Mouse (Mus musculus): ENCODE data around the gene Ggt6. TPM values are rescaled to one million over a fixed set of nuclear protein-coding genes. Genes with fewer than 3 reads are reported as not detected.

Gene Ggt6
- polyA plus RNA-seq, 1 experiment from 2014 or later = 0.10 TPM

- H3K9me3 ChIP-seq = no peaks in the 10 kb centered on the region
- DNase-seq (ENCODE audit: low spot score) = no peak
- no peak overlapping the region for H3K4me3 ChIP-seq
- peaks cover 19% of the 10 kb centered on the region for H3K36me3 ChIP-seq (replicated peaks)
- H3K27me3 ChIP-seq (replicated peaks; ENCODE audit: low read depth, poor library complexity, severe bottlenecking) = peaks cover 6% of the 10 kb centered on the region; the same call in 1 of the 2 replicates
- 66% methylated on average over 5 of the region's 5 CpGs for WGBS
- peak overlapping the region; percentile 52; the same call in 1 of the 2 replicates for H3K27ac ChIP-seq (replicated peaks)
- peaks cover 47% of the 10 kb centered on the region for H3K4me1 ChIP-seq
Observed at GRCm38 (mm10) chr11:72402017-72402416, 33.3 kb upstream of the Ggt6 start.

GRCm38 (mm10) chr11:72402969-72403368 lies 32.4 kb upstream of the Ggt6 start:
- Histone ChIP-seq H3K9me3 (no peaks in the 10 kb centered on the region), H3K4me1 (peaks cover 54% of the 10 kb centered on the region), H3K4me3 (no peak overlapping the region), H3K36me3 (replicated peaks) (peaks cover 19% of the 10 kb centered on the region), H3K27me3 (replicated peaks; ENCODE audit: low read depth, poor library complexity, severe bottlenecking) (peaks cover 16% of the 10 kb centered on the region; the same call in 1 of the 2 replicates), H3K27ac (replicated peaks) (no peak overlapping the region; the same call in 1 of the 2 replicates)
- DNase-seq (ENCODE audit: low spot score) = no peak
- 85% methylated on average over 12 of the region's 12 CpGs for WGBS

GRCm38 (mm10) chr11:72405532-72405931 lies 29.8 kb upstream of the Ggt6 start:
- 55% methylated on average over 4 of the region's 4 CpGs for WGBS
- H3K4me1 ChIP-seq = peaks cover 75% of the 10 kb centered on the region
- no peak overlapping the region for H3K4me3 ChIP-seq
- 0 out of 2 replicates have a peak, but pooled peaks cover 6% of the 10 kb centered on the region for H3K36me3 ChIP-seq (replicated peaks)
- H3K27me3 ChIP-seq (replicated peaks; ENCODE audit: low read depth, poor library complexity, severe bottlenecking) = peaks cover 41% of the 10 kb centered on the region
- no peaks in the 10 kb centered on the region for H3K9me3 ChIP-seq
- no peak overlapping the region for H3K27ac ChIP-seq (replicated peaks)
- DNase-seq (ENCODE audit: low spot score) = no peak

GRCm38 (mm10) chr11:72406079-72406675 lies 29.1 kb upstream of the Ggt6 start:
- peaks cover 75% of the 10 kb centered on the region for H3K4me1 ChIP-seq
- peak overlapping the region; percentile 10; the same call in 1 of the 2 replicates for H3K27ac ChIP-seq (replicated peaks)
- peaks cover 47% of the 10 kb centered on the region for H3K27me3 ChIP-seq (replicated peaks; ENCODE audit: low read depth, poor library complexity, severe bottlenecking)
- peak; percentile 43 for DNase-seq (ENCODE audit: low spot score)
- H3K9me3 ChIP-seq = no peaks in the 10 kb centered on the region
- 52% methylated on average over 8 of the region's 8 CpGs for WGBS
- H3K36me3 ChIP-seq (replicated peaks) = 0 out of 2 replicates have a peak, but pooled peaks cover 3% of the 10 kb centered on the region
- 0 out of 2 replicates have a peak overlapping the region, but pooled peaks have one; percentile 11 for H3K4me3 ChIP-seq

GRCm38 (mm10) chr11:72407081-72407480 lies 28.2 kb upstream of the Ggt6 start:
- H3K27ac ChIP-seq (replicated peaks) = 0 out of 2 replicates have a peak overlapping the region, but pooled peaks have one; percentile 1
- H3K4me3 ChIP-seq = no peak overlapping the region
- no peaks in the 10 kb centered on the region for H3K9me3 ChIP-seq
- 19% methylated on average over 3 of the region's 3 CpGs for WGBS
- peaks cover 75% of the 10 kb centered on the region for H3K4me1 ChIP-seq
- DNase-seq (ENCODE audit: low spot score) = no peak
- peaks cover 56% of the 10 kb centered on the region for H3K27me3 ChIP-seq (replicated peaks; ENCODE audit: low read depth, poor library complexity, severe bottlenecking)
- H3K36me3 ChIP-seq (replicated peaks) = 0 out of 2 replicates have a peak, but pooled peaks cover 3% of the 10 kb centered on the region

GRCm38 (mm10) chr11:72407574-72407973 lies 27.8 kb upstream of the Ggt6 start:
- H3K4me1 ChIP-seq = peaks cover 74% of the 10 kb centered on the region
- no peak overlapping the region for H3K27ac ChIP-seq (replicated peaks)
- WGBS = 19% methylated on average over 7 of the region's 7 CpGs
- H3K27me3 ChIP-seq (replicated peaks; ENCODE audit: low read depth, poor library complexity, severe bottlenecking) = peaks cover 61% of the 10 kb centered on the region
- DNase-seq (ENCODE audit: low spot score) = no peak
- H3K4me3 ChIP-seq = peak overlapping the region; percentile 12; the same call in 1 of the 2 replicates
- H3K9me3 ChIP-seq = no peaks in the 10 kb centered on the region
- 0 out of 2 replicates have a peak, but pooled peaks cover 3% of the 10 kb centered on the region for H3K36me3 ChIP-seq (replicated peaks)

GRCm38 (mm10) chr11:72408451-72409170 lies 26.7 kb upstream of the Ggt6 start:
- no peak for DNase-seq (ENCODE audit: low spot score)
- no peak overlapping the region for H3K27ac ChIP-seq (replicated peaks)
- H3K9me3 ChIP-seq = no peaks in the 10 kb centered on the region
- 57% methylated on average over 9 of the region's 9 CpGs for WGBS
- H3K4me1 ChIP-seq = peaks cover 76% of the 10 kb centered on the region
- H3K27me3 ChIP-seq (replicated peaks; ENCODE audit: low read depth, poor library complexity, severe bottlenecking) = peaks cover 72% of the 10 kb centered on the region
- H3K36me3 ChIP-seq (replicated peaks) = 0 out of 2 replicates have a peak, but pooled peaks cover under 1% of the 10 kb centered on the region
- H3K4me3 ChIP-seq = no peak overlapping the region

GRCm38 (mm10) chr11:72409649-72410385 lies 25.5 kb upstream of the Ggt6 start:
- no peak for DNase-seq (ENCODE audit: low spot score)
- H3K27ac ChIP-seq (replicated peaks) = no peak overlapping the region

GRCm38 (mm10) chr11:72410521-72411092 lies 24.7 kb upstream of the Ggt6 start:
- Histone ChIP-seq H3K4me1 (peaks cover 73% of the 10 kb centered on the region), H3K9me3 (no peaks in the 10 kb centered on the region), H3K4me3 (peak overlapping the region; percentile 86), H3K27me3 (replicated peaks; ENCODE audit: low read depth, poor library complexity, severe bottlenecking) (peaks cover 81% of the 10 kb centered on the region), H3K36me3 (replicated peaks) (no peaks in the 10 kb centered on the region), H3K27ac (replicated peaks) (no peak overlapping the region)
- WGBS = 2% methylated on average over 25 of the region's 25 CpGs
- peak; percentile 45 for DNase-seq (ENCODE audit: low spot score)

More at GRCm38 (mm10) chr11:72409649-72410385, 25.5 kb upstream of the Ggt6 start:
- H3K36me3 ChIP-seq (replicated peaks) = no peaks in the 10 kb centered on the region
- no peaks in the 10 kb centered on the region for H3K9me3 ChIP-seq
- 79% methylated on average over 12 of the region's 12 CpGs for WGBS
- peaks cover 76% of the 10 kb centered on the region for H3K4me1 ChIP-seq
- peaks cover 81% of the 10 kb centered on the region for H3K27me3 ChIP-seq (replicated peaks; ENCODE audit: low read depth, poor library complexity, severe bottlenecking)
- H3K4me3 ChIP-seq = peak overlapping the region; percentile 86

GRCm38 (mm10) chr11:72411093-72411921 lies 24.0 kb upstream of the Ggt6 start, which contains the start of gene Smtnl2:
Gene Smtnl2 (minus strand): TSS chr11:72411713.
- Histone ChIP-seq H3K36me3 (replicated peaks) (no peaks in the 10 kb centered on the region), H3K4me3 (peak within 1 kb of the TSS; percentile 86), H3K27ac (replicated peaks) (peak within 1 kb of the TSS; percentile 83), H3K4me1 (peaks cover 66% of the 10 kb centered on the region), H3K27me3 (replicated peaks; ENCODE audit: low read depth, poor library complexity, severe bottlenecking) (peaks cover 81% of the 10 kb centered on the region), H3K9me3 (no peaks in the 10 kb centered on the region)
- DNase-seq (ENCODE audit: low spot score) = peak; percentile 92
- WGBS = under 1% methylated on average over 86 of the region's 86 CpGs

- Histone ChIP-seq H3K9me3 (no peaks in the 10 kb centered on the region), H3K4me1 (peaks cover 63% of the 10 kb centered on the region), H3K27ac (replicated peaks) (no peak overlapping the region), H3K36me3 (replicated peaks) (no peaks in the 10 kb centered on the region), H3K27me3 (replicated peaks; ENCODE audit: low read depth, poor library complexity, severe bottlenecking) (peaks cover 79% of the 10 kb centered on the region), H3K4me3 (peak overlapping the region; percentile 86)
- DNase-seq (ENCODE audit: low spot score) = no peak
- WGBS = 35% methylated on average over 9 of the region's 9 CpGs
Observed at GRCm38 (mm10) chr11:72411945-72412344, 23.4 kb upstream of the Ggt6 start.
